Mouse (Mus musculus): ENCODE data around the gene Knop1.

DNA sequence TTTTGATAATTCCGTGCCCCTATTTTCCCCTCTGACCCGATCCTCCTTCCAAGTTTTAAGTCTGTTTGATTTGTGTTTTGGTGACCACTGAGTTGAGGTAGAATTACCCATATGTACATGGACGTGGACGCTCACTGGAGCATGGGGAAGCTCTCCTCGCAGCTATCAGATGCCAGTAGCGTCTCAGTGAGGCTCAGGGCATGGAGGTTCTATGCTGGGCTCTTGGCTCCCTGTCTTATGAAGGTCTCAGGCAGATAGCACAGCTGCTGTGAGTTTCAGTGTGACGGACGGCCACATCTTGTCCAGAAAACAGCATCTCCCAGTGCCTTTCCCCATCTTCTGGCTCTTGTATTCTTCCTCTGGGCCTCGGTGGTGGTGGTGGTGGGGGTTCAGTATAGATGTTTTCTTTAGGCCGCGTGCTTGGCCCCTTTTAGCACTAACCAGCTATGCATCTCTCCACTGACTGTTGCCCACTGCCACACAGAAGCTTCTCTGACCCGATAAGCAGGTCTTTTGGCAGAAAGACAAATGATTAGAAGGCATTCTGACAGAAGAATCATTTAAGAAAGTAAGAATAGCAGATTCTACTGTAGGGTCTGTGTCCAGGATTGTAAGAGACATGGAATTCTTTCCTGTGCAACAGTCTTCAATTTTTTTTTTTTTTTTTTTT, 34.0 kb downstream of the Knop1 start:
- no peak for TF ChIP-seq CTCF (IDR thresholded peaks at IDR 0.05)
- no peak for TF ChIP-seq POLR2A (IDR thresholded peaks at IDR 0.05; ENCODE audit: insufficient read depth, low read depth, low read length)
- TF ChIP-seq EP300 (IDR thresholded peaks at IDR 0.05; ENCODE audit: insufficient read depth, low read depth, low read length) = no peak

Data from heart, adult 2 months (tissue).